Mouse (Mus musculus): ENCODE results near the gene Acp7.

DNA sequence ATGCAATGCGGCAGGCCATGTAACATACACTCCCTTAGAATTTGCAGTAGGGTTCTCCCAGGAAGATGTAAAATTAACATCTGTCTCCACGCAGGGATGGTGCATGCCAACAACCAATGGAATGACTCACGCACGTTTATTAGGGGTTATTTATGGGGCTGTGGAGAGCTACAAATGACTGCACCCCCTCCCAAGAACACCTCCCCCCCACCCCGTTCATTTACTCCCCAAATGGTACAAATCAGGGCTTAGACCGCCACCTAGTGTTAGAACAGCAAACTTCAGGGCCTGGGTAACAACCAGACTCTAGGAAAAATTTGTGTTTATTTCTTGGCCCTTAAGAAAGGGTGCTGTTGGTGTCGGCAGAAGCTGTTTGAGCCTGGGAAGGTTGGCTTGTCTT, 29.5 kb downstream of the Acp7 start:
- TF ChIP-seq CTCF (IDR thresholded peaks at IDR 0.05; ENCODE audit: low read depth): peak; percentile 74
- no peak for TF ChIP-seq EP300 (IDR thresholded peaks at IDR 0.05; ENCODE audit: low read depth)

All from heart, postnatal 0 days (tissue).